Mouse (Mus musculus): ENCODE results near the gene Polm.

- no peak for TF ChIP-seq TCF12 (IDR thresholded peaks at IDR 0.05; ENCODE audit: low read depth, low read length)
- TF ChIP-seq CTCF (IDR thresholded peaks at IDR 0.05 in 2 of 3, conservative IDR thresholded peaks at IDR 0.05 in 1 of 3; ENCODE audit: control insufficient read depth in 1 of 3, insufficient read depth in 1 of 3, low read depth in 2 of 3, low read length in 3 of 3, poor library complexity in 1 of 3, severe bottlenecking in 1 of 3) = no peak
- no peak for TF ChIP-seq POLR2A (IDR thresholded peaks at IDR 0.05; ENCODE audit: control insufficient read depth in 1 of 2, insufficient read depth in 1 of 2, low read depth in 1 of 2, low read length in 2 of 2, poor library complexity in 1 of 2)
- TF ChIP-seq GATA1 (IDR thresholded peaks at IDR 0.05; ENCODE audit: low read depth, low read length) = no peak
These were observed 3.9 kb upstream of the Polm start for GRCm38 (mm10) chr11:5841751-5842150.

All from MEL (cell line).